9 mouse cellular contexts compared by ENCODE assay signal in the genomic region with DNA sequence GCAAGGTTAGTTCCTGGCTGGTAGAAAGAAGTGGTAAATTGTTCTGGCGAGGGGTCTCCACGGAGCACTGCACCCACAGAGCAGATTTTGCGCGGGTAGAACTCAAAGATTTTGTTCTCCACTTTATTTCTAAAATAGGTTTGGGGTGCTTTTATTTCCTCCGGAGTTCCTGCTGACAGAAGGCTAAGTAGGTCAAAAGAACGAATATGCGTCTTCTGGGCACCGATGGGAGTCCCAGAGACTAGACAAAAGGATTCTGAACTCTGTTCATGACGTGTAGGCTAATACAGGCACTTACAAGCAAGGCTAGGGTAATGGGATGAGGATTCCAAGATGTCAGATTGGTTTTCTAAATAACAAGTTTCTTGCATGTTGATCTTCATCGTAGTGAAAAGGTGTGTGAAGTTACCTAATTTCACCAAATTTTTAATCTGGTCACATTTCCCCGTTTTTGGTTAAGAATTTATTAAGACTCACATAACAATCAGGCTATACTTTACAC. TPM values are rescaled to one million over a fixed set of nuclear protein-coding genes. Genes with fewer than 3 reads are reported as not detected.
DNase-seq lines count a peak whose midpoint lies in the region; ATAC-seq and TF ChIP-seq lines count a peak whose summit lies in the region.
"Had no signal": no experiment of that assay in that cellular context is flagged by ENCODE, and none has a peak within 500 bp of the region (broad histone marks: within the 10 kb centered on the region; RNA-seq: fewer than 3 reads in every experiment).

No protein-coding gene starts in this region.

- TF ChIP-seq EP300 in MEL (IDR thresholded peaks at IDR 0.05; ENCODE audit: low read depth in 1 of 2, low read length in 2 of 2) = no peak

- H3K9me3 ChIP-seq in MEL (replicated peaks; ENCODE audit: insufficient read depth, low read length) = no peaks in the 10 kb centered on the region
- no peaks in the 10 kb centered on the region for H3K9me3 ChIP-seq in hindbrain, embryonic 11.5 days (ENCODE audit: control insufficient read depth, low read length)
- no peaks in the 10 kb centered on the region for H3K9me3 ChIP-seq in midbrain, embryonic 13.5 days

- no peaks in the 10 kb centered on the region for H3K4me1 ChIP-seq in kidney, adult 2 months (ENCODE audit: control insufficient read depth, insufficient read depth, low read length)
- peaks cover 2 to 13% of the 10 kb centered on the region in 2 experiments; a peak in 2 of 4 replicates for H3K4me1 ChIP-seq in MEL (ENCODE audit: control insufficient read depth in 1 of 2, insufficient read depth in 2 of 2, low read length in 2 of 2)
- no peaks in the 10 kb centered on the region for H3K4me1 ChIP-seq in hindbrain, embryonic 11.5 days (replicated peaks; ENCODE audit: control insufficient read depth, insufficient read depth, low read length)
- H3K4me1 ChIP-seq in midbrain, embryonic 13.5 days (replicated peaks) = peaks cover 35% of the 10 kb centered on the region

- no peak for TF ChIP-seq CTCF in kidney, adult 2 months (conservative IDR thresholded peaks at IDR 0.05; ENCODE audit: insufficient read depth, insufficient read length, low read depth, low read length)
- TF ChIP-seq CTCF in MEL (IDR thresholded peaks at IDR 0.05 in 2 of 3, conservative IDR thresholded peaks at IDR 0.05 in 1 of 3; ENCODE audit: control insufficient read depth in 1 of 3, insufficient read depth in 1 of 3, low read depth in 2 of 3, low read length in 3 of 3, poor library complexity in 1 of 3, severe bottlenecking in 1 of 3) = no peak

- peaks cover 47% of the 10 kb centered on the region for H3K79me2 ChIP-seq in MEL (ENCODE audit: control insufficient read depth, insufficient read depth, low read length, poor library complexity)

- TF ChIP-seq POLR2A in kidney, adult 2 months (IDR thresholded peaks at IDR 0.05; ENCODE audit: low read depth, low read length) = no peak
- no peak for TF ChIP-seq POLR2A in MEL (IDR thresholded peaks at IDR 0.05; ENCODE audit: control insufficient read depth in 1 of 2, insufficient read depth in 1 of 2, low read depth in 1 of 2, low read length in 2 of 2, poor library complexity in 1 of 2)

- peak overlapping the region; percentile 65 for H3K4me3 ChIP-seq in kidney, adult 2 months (ENCODE audit: insufficient read depth, low read depth, low read length)
- peak overlapping the region; percentile 75 to 78 for H3K4me3 ChIP-seq in MEL (ENCODE audit: control insufficient read depth in 1 of 2, insufficient read depth in 1 of 2, low read depth in 2 of 2, low read length in 2 of 2)
- H3K4me3 ChIP-seq in hindbrain, embryonic 11.5 days (ENCODE audit: low read depth, low read length) = peak overlapping the region; percentile 86
- peak overlapping the region; percentile 92 for H3K4me3 ChIP-seq in midbrain, embryonic 13.5 days (replicated peaks)

- 2% methylated on average over 11 of the region's 11 CpGs for WGBS in kidney, adult 2 months
- WGBS in hindbrain, embryonic 11.5 days = 6% methylated on average over 11 of the region's 11 CpGs
- 3% methylated on average over 11 of the region's 11 CpGs for WGBS in midbrain, embryonic 13.5 days

- TF ChIP-seq RAD21 in MEL (IDR thresholded peaks at IDR 0.05; ENCODE audit: low read depth, low read length) = no peak

- ATAC-seq in hindbrain, embryonic 11.5 days (ENCODE audit: low FRiP score) = no peak
- no peak for ATAC-seq in midbrain, embryonic 13.5 days

- peak overlapping the region; percentile 90 for H3K9ac ChIP-seq in MEL (ENCODE audit: control insufficient read depth, low read depth, low read length, poor library complexity, severe bottlenecking)
- peak overlapping the region; percentile 93 for H3K9ac ChIP-seq in hindbrain, embryonic 11.5 days (ENCODE audit: low read depth, low read length)
- H3K9ac ChIP-seq in midbrain, embryonic 13.5 days (replicated peaks) = peak overlapping the region; percentile 91

- no peaks in the 10 kb centered on the region for H3K27me3 ChIP-seq in kidney, adult 2 months (replicated peaks; ENCODE audit: control insufficient read depth, insufficient read depth, low read length)
- no peaks in the 10 kb centered on the region for H3K27me3 ChIP-seq in MEL (ENCODE audit: control insufficient read depth in 1 of 2, insufficient read depth in 2 of 2, low read length in 2 of 2)
- no peaks in the 10 kb centered on the region for H3K27me3 ChIP-seq in hindbrain, embryonic 11.5 days (ENCODE audit: control insufficient read depth, insufficient read depth, low read length)
- no peaks in the 10 kb centered on the region for H3K27me3 ChIP-seq in midbrain, embryonic 13.5 days

- H3K4me2 ChIP-seq in hindbrain, embryonic 11.5 days (replicated peaks; ENCODE audit: low read depth, low read length) = peak overlapping the region; percentile 65
- H3K4me2 ChIP-seq in midbrain, embryonic 13.5 days (replicated peaks) = peak overlapping the region; percentile 73

- H3K27ac ChIP-seq in kidney, adult 2 months (ENCODE audit: insufficient read depth, low read depth, low read length) = peak overlapping the region; percentile 71; the same call in 1 of the 2 replicates
- peak overlapping the region; percentile 94 for H3K27ac ChIP-seq in MEL (ENCODE audit: control insufficient read depth, low read depth, low read length)
- peak overlapping the region; percentile 43 for H3K27ac ChIP-seq in hindbrain, embryonic 11.5 days (ENCODE audit: low read depth, low read length)
- H3K27ac ChIP-seq in midbrain, embryonic 13.5 days = peak overlapping the region; percentile 78

- H3K36me3 ChIP-seq in kidney, adult 2 months (ENCODE audit: control insufficient read depth, insufficient read depth, low read length) = peaks cover 4% of the 10 kb centered on the region
- peaks cover 33 to 37% of the 10 kb centered on the region in 2 experiments for H3K36me3 ChIP-seq in MEL (ENCODE audit: control insufficient read depth in 1 of 2, insufficient read depth in 2 of 2, low read length in 2 of 2)
- no peaks in the 10 kb centered on the region for H3K36me3 ChIP-seq in hindbrain, embryonic 11.5 days (ENCODE audit: control insufficient read depth, insufficient read depth, low read length)
- H3K36me3 ChIP-seq in midbrain, embryonic 13.5 days = peaks cover 25% of the 10 kb centered on the region

- DNase-seq in kidney, adult 2 months = no peak
- DNase-seq in kidney, adult 9 months = no peak
- DNase-seq in MEL (ENCODE audit: low read depth, low spot score) = peak; percentile 48
- DNase-seq in hindbrain, embryonic 11.5 days (ENCODE audit: low spot score) = no peak
- no peak for DNase-seq in spleen, adult 12 weeks (ENCODE audit: low spot score)
- DNase-seq in frontal cortex, postnatal 14 days (ENCODE audit: low spot score in 2 of 2) = no peak
- DNase-seq in urinary bladder, postnatal 4 days (ENCODE audit: low spot score in 2 of 2) = no peak
- DNase-seq: right cerebral cortex, postnatal 25 days had no signal

TF ChIP-seq in MEL, 35 proteins besides CTCF, POLR2A, EP300 and RAD21:
- TF ChIP-seq RCOR1 (IDR thresholded peaks at IDR 0.05; ENCODE audit: low read depth, low read length) (no peak), GATA1 (IDR thresholded peaks at IDR 0.05; ENCODE audit: low read depth, low read length) (no peak), CHD2 (IDR thresholded peaks at IDR 0.05; ENCODE audit: low read length) (no peak), MAX (IDR thresholded peaks at IDR 0.05; ENCODE audit: low read length) (no peak), CHD1 (IDR thresholded peaks at IDR 0.05; ENCODE audit: low read depth, low read length) (peak; percentile 67)

RNA-seq across cellular contexts. Expression of gene Nudcd2, which starts 0.8 kb away (rescaled TPM):
- polyA plus RNA-seq in kidney, adult 2 months (2012; rRNA removed) = 7.5 and 9.7 TPM in 2 replicates
- total RNA-seq in MEL (2012; rRNA removed) = 162 and 171 TPM in 2 replicates
- polyA plus RNA-seq in MEL (2012; ENCODE audit: insufficient read depth in 1 of 2, insufficient read length in 2 of 2, low read depth in 1 of 2, low replicate concordance in 2 of 2, missing spikeins in 1 of 2) = 100 to 1,000 TPM; 154 to 176 TPM
- 184 and 196 TPM in 2 replicates for polyA plus RNA-seq in hindbrain, embryonic 11.5 days (2014; fragmentation: Nextera tagmentation; extraction: Ambion mirVana)
- polyA plus RNA-seq in midbrain, embryonic 13.5 days (2015; fragmentation: Nextera tagmentation; extraction: Ambion mirVana) = 90.0 and 90.3 TPM in 2 replicates

RNA-seq across cellular contexts. Expression of gene Hmmr, which starts 1.1 kb away (rescaled TPM):
- 0.31 and 0.35 TPM in 2 replicates for polyA plus RNA-seq in kidney, adult 2 months (2012; rRNA removed)
- total RNA-seq in MEL (2012; rRNA removed) = 55.6 and 72.1 TPM in 2 replicates
- 10 to 100 TPM; 40.6 to 74.5 TPM for polyA plus RNA-seq in MEL (2012; ENCODE audit: insufficient read depth in 1 of 2, insufficient read length in 2 of 2, low read depth in 1 of 2, low replicate concordance in 2 of 2, missing spikeins in 1 of 2)
- 55.0 TPM in 2 replicates for polyA plus RNA-seq in hindbrain, embryonic 11.5 days (2014; fragmentation: Nextera tagmentation; extraction: Ambion mirVana)
- 19.2 TPM in 2 replicates for polyA plus RNA-seq in midbrain, embryonic 13.5 days (2015; fragmentation: Nextera tagmentation; extraction: Ambion mirVana)

RNA-seq across cellular contexts. Expression of gene Ccng1, which starts 20.8 kb away (rescaled TPM):
- polyA plus RNA-seq in kidney, adult 2 months (2012; rRNA removed) = 24.6 and 29.1 TPM in 2 replicates
- 40.1 and 42.8 TPM in 2 replicates for total RNA-seq in MEL (2012; rRNA removed)
- 100 to 1,000 TPM in 1 of 2 experiments, 10 to 100 TPM in 1; 23.5 to 165 TPM for polyA plus RNA-seq in MEL (2012; ENCODE audit: insufficient read depth in 1 of 2, insufficient read length in 2 of 2, low read depth in 1 of 2, low replicate concordance in 2 of 2, missing spikeins in 1 of 2)
- 48.9 and 51.4 TPM in 2 replicates for polyA plus RNA-seq in hindbrain, embryonic 11.5 days (2014; fragmentation: Nextera tagmentation; extraction: Ambion mirVana)
- 34.4 and 34.9 TPM in 2 replicates for polyA plus RNA-seq in midbrain, embryonic 13.5 days (2015; fragmentation: Nextera tagmentation; extraction: Ambion mirVana)

RNA-seq across cellular contexts. Expression of gene Mat2b, which starts 39.3 kb away (rescaled TPM):
- polyA plus RNA-seq in kidney, adult 2 months (2012; rRNA removed) = 51.7 and 57.2 TPM in 2 replicates
- total RNA-seq in MEL (2012; rRNA removed) = 97.6 and 107 TPM in 2 replicates
- 100 to 1,000 TPM; 105 to 188 TPM for polyA plus RNA-seq in MEL (2012; ENCODE audit: insufficient read depth in 1 of 2, insufficient read length in 2 of 2, low read depth in 1 of 2, low replicate concordance in 2 of 2, missing spikeins in 1 of 2)
- 105 and 107 TPM in 2 replicates for polyA plus RNA-seq in hindbrain, embryonic 11.5 days (2014; fragmentation: Nextera tagmentation; extraction: Ambion mirVana)
- 74.0 and 77.5 TPM in 2 replicates for polyA plus RNA-seq in midbrain, embryonic 13.5 days (2015; fragmentation: Nextera tagmentation; extraction: Ambion mirVana)

Comparison
In these comparisons a context has a peak if more than half of its experiments do, and no peak if none do; other contexts are left out.
1. H3K27ac ChIP-seq: peak in every context shown above with its lines; median percentile 94 in MEL; 78 in midbrain, embryonic 13.5 days; 71 in kidney, adult 2 months; 43 in hindbrain, embryonic 11.5 days.
2. RNA of gene Hmmr, which starts 1.1 kb away (polyA plus RNA-seq): 40.6 to 74.5 TPM in MEL, 55.0 TPM in hindbrain, embryonic 11.5 days and 19.2 TPM in midbrain, embryonic 13.5 days; 0.31 to 0.35 TPM in kidney, adult 2 months; every median in the first group is over 10 times any median in the second.
3. Peak in every context shown above with its lines, with median percentiles within 50 percentile points of each other: H3K4me3 ChIP-seq and H3K9ac ChIP-seq.